Mouse (Mus musculus) liver, embryonic 11.5 days (tissue): ENCODE measurements around the gene Icosl. TPM values are rescaled to one million over a fixed set of nuclear protein-coding genes. Genes with fewer than 3 reads are reported as not detected.
"Not testable (repeated sequence)": the region's sequence is repeated elsewhere in the genome, so short reads cannot be mapped to it uniquely, and the experiment has no call there.

Source experiments
- ATAC-seq: fragments of 200-750 bp; cut with Nextera tagmentation; replicated peaks from 2 replicates; pipeline ENCODE4 v1.8.0; 2017; ENCODE audit warnings: moderate number of reproducible peaks, mild to moderate bottlenecking, moderate TSS enrichment, moderate library complexity; ENCODE audit not compliant: low FRiP score
- DNase-seq: peaks from one replicate; pipeline ENCODE4 v3.0.0-alpha.2; 2017; ENCODE audit warnings: low spot score
- H3K27ac ChIP-seq: fragments of 300-500 bp; sonication (generic); 2 replicates; pipeline ENCODE4 v1.5.1; 2014; ENCODE audit warnings: mild to moderate bottlenecking, low read depth, low read length, control low read depth
- H3K27me3 ChIP-seq: fragments of 300-500 bp; sonication (generic); replicated peaks from 2 replicates; pipeline ENCODE4 v1.6.1; 2014; ENCODE audit warnings: low read length, mixed read lengths; ENCODE audit not compliant: control insufficient read depth, insufficient read depth
- H3K36me3 ChIP-seq: fragments of 300-500 bp; sonication (generic); 2 replicates; pipeline ENCODE4 v1.6.1; 2014; ENCODE audit warnings: mild to moderate bottlenecking, low read length, moderate library complexity, mixed read lengths; ENCODE audit not compliant: control insufficient read depth, insufficient read depth
- H3K4me1 ChIP-seq: fragments of 300-500 bp; sonication (generic); replicated peaks from 2 replicates; pipeline ENCODE4 v1.6.1; 2014; ENCODE audit warnings: low read length, mixed read lengths; ENCODE audit not compliant: control insufficient read depth, insufficient read depth
- H3K4me2 ChIP-seq: fragments of 300-500 bp; sonication (generic); 2 replicates; pipeline ENCODE4 v1.6.1; 2014; ENCODE audit warnings: mild to moderate bottlenecking, control low read depth, moderate library complexity
- H3K4me3 ChIP-seq: fragments of 300-500 bp; sonication (generic); 2 replicates; pipeline ENCODE4 v1.5.1; 2014; ENCODE audit warnings: low read depth, low read length, control low read depth
- H3K9ac ChIP-seq: fragments of 300-500 bp; sonication (generic); 2 replicates; pipeline ENCODE4 v1.6.1; 2014; ENCODE audit warnings: low read depth, low read length, control low read depth
- H3K9me3 ChIP-seq: fragments of 300-500 bp; sonication (generic); 2 replicates; pipeline ENCODE4 v1.6.1; 2016; ENCODE audit warnings: low read length, inconsistent platforms, mixed read lengths; ENCODE audit not compliant: control insufficient read depth
- WGBS: fragments of 180-500 bp; shearing (Covaris S2); extraction: QIAGEN DNeasy Blood & Tissue Kit; methylation state at CpG from one replicate; pipeline ENCODE4 v1.1.7; 2014; 5-methylcytosine and 5-hydroxymethylcytosine counted together
- polyA plus RNA-seq: library from polyadenylated mRNA; unstranded; fragments of >200 nt; fragmentation: Nextera tagmentation; extraction: Ambion mirVana; gene quantifications from 2 replicates; pipeline ENCODE4 v1.2.1, GENCODE M21; 2014

The Icosl gene
- polyA plus RNA-seq, 1 experiment from 2014 or later, result 4.2 TPM

DNA sequence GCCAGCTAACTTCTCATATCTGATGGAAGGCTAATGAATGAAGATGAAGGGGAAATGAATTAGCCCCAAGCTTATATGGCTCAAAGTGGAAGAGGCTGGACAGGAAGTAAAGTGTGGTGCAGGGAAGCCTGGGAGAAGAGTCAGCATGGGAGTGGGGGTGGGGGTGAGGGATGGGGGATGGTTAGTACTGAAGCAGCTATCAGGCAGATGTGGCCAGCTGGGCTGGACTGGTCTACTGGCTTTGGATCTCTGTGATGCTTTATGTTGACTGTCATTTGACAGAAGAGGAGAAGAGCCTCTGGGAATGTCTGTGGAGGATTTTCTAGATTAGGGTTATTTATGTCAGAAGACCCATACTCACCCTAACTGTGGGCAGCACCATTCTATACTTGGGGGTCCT is 26.1 kb downstream of the Icosl start:
- H3K27me3 ChIP-seq, result no peaks in the 10 kb centered on the region
- H3K36me3 ChIP-seq, result no peaks in the 10 kb centered on the region
- no peaks in the 10 kb centered on the region for H3K4me1 ChIP-seq
- H3K4me3 ChIP-seq, result no peak overlapping the region
- ATAC-seq, result no peak
- DNase-seq, result no peak
- H3K9me3 ChIP-seq, result no peaks in the 10 kb centered on the region
- no peak overlapping the region for H3K27ac ChIP-seq
- no peak overlapping the region for H3K9ac ChIP-seq
- no peak overlapping the region for H3K4me2 ChIP-seq

GRCm38 (mm10) chr10:78095954-78096931 is 27.1 kb downstream of the Icosl start:
- no peak for ATAC-seq
- no peak overlapping the region for H3K4me2 ChIP-seq
- no peak for DNase-seq

GRCm38 (mm10) chr10:78099860-78100259 is 30.8 kb downstream of the Icosl start:
- not testable (repeated sequence) for DNase-seq, H3K4me1 ChIP-seq, H3K9me3 ChIP-seq, ATAC-seq, H3K27me3 ChIP-seq, H3K4me2 ChIP-seq, H3K36me3 ChIP-seq, H3K4me3 ChIP-seq, H3K27ac ChIP-seq, H3K9ac ChIP-seq

More at GRCm38 (mm10) chr10:78095954-78096931, 27.1 kb downstream of the Icosl start:
- no peak overlapping the region for H3K9ac ChIP-seq
- no peaks in the 10 kb centered on the region for H3K36me3 ChIP-seq
- no peaks in the 10 kb centered on the region; the same call in 1 of the 2 replicates for H3K4me1 ChIP-seq
- H3K27me3 ChIP-seq, result no peaks in the 10 kb centered on the region
- H3K4me3 ChIP-seq, result no peak overlapping the region
- H3K9me3 ChIP-seq, result no peaks in the 10 kb centered on the region
- 76% methylated on average over 5 of the region's 5 CpGs for WGBS
- no peak overlapping the region for H3K27ac ChIP-seq

- Histone ChIP-seq H3K4me3 (peak overlapping the region; percentile 31), H3K9ac (no peak overlapping the region), H3K9me3 (no peaks in the 10 kb centered on the region), H3K4me1 (no peaks in the 10 kb centered on the region; the same call in 1 of the 2 replicates), H3K27me3 (no peaks in the 10 kb centered on the region), H3K27ac (peak overlapping the region; percentile 63), H3K36me3 (no peaks in the 10 kb centered on the region), H3K4me2 (peak overlapping the region; percentile 59)
- WGBS, result 25% methylated on average over 16 of the region's 16 CpGs
- peak; percentile 56; the same call in 1 of the 2 replicates for ATAC-seq
- DNase-seq, result peak; percentile 46
These were observed 32.1 kb downstream of the Icosl start for GRCm38 (mm10) chr10:78100989-78101780.

GRCm38 (mm10) chr10:78104555-78105490 is 35.7 kb downstream of the Icosl start:
- Histone ChIP-seq H3K9me3 (no peaks in the 10 kb centered on the region), H3K27me3 (no peaks in the 10 kb centered on the region), H3K4me2 (no peak overlapping the region), H3K36me3 (no peaks in the 10 kb centered on the region), H3K4me3 (no peak overlapping the region), H3K9ac (no peak overlapping the region), H3K4me1 (no peaks in the 10 kb centered on the region; the same call in 1 of the 2 replicates), H3K27ac (no peak overlapping the region)
- WGBS, result 73% methylated on average over 11 of the region's 11 CpGs
- no peak for ATAC-seq
- no peak for DNase-seq

GRCm38 (mm10) chr10:78105548-78105947 is 36.4 kb downstream of the Icosl start:
- Histone ChIP-seq H3K4me3 (no peak overlapping the region), H3K4me2 (no peak overlapping the region), H3K9me3 (no peaks in the 10 kb centered on the region), H3K27me3 (no peaks in the 10 kb centered on the region), H3K4me1 (no peaks in the 10 kb centered on the region; the same call in 1 of the 2 replicates), H3K27ac (no peak overlapping the region), H3K9ac (no peak overlapping the region), H3K36me3 (no peaks in the 10 kb centered on the region)
- DNase-seq (no peak), ATAC-seq (no peak)
- 76% methylated on average over 12 of the region's 12 CpGs for WGBS

DNA sequence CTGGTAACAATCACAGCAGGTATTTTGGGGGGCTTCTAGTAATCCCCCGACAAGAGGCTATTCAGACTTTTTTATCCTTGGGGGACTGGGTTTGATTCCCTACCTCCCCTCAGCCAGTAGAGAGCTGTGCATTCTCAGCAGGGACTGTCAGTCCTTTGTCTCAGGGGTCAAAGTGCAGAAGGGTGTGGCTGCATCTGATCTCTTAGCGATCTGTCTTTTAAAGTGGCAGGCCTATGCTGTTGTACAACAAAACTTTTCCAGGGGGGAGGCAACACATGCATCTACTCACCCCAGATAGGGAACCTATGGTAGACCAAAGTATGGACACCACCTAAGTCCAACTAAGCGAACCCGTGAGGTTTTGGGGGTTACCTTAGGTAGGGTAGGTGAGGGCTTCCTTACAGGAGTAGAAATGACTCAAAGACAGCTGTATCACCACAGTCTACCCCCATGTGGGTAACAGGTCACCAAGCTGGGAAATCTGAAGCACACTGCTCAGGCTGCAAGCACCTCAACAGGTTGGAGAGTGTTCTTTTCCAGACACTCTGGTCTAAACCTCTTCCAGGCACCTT is 45.5 kb downstream of the Icosl start:
- 81% methylated on average over 4 of the region's 4 CpGs for WGBS
- DNase-seq (no peak), ATAC-seq (no peak)
- Histone ChIP-seq H3K4me2 (no peak overlapping the region), H3K27ac (no peak overlapping the region), H3K4me3 (no peak overlapping the region), H3K9ac (no peak overlapping the region), H3K36me3 (no peaks in the 10 kb centered on the region), H3K9me3 (no peaks in the 10 kb centered on the region), H3K27me3 (no peaks in the 10 kb centered on the region), H3K4me1 (no peaks in the 10 kb centered on the region)

- no peak for DNase-seq
- Histone ChIP-seq H3K4me1 (no peaks in the 10 kb centered on the region), H3K9me3 (no peaks in the 10 kb centered on the region), H3K9ac (no peak overlapping the region), H3K4me3 (no peak overlapping the region), H3K4me2 (no peak overlapping the region), H3K36me3 (no peaks in the 10 kb centered on the region), H3K27ac (no peak overlapping the region), H3K27me3 (no peaks in the 10 kb centered on the region)
- 55% methylated on average over 2 of the region's 2 CpGs for WGBS
- no peak for ATAC-seq
These were observed 46.1 kb downstream of the Icosl start for GRCm38 (mm10) chr10:78115153-78115552.
